Mouse (Mus musculus) kidney, postnatal 14 days (tissue): Measurements from ENCODE around the gene Cnih3.

Experiments used
- DNase-seq: peaks from one replicate; pipeline ENCODE4 v3.0.0; 2022; ENCODE audit warnings: mixed read lengths

Cnih3 gene

DNA sequence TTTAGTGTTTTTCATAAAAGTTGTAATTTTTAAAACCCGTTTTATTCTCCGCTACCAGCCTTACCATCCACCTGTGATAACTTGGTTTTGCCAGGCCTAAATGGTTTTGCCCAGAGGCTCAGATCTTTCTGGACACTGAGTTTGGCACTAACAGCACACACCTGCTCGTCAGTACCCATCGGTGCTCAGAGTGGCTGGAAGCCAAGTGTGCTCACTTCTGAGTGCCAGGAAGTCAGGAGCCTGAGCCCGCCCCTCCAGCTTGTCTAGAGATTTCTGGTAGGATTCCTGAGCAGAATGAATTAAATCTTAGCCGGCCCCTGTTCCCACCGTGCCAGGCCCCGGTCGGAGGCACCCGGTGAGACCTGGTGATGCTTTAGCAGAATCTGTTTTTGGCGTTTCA lies 54.9 kb downstream of the Cnih3 start:
- no peak for DNase-seq

DNA sequence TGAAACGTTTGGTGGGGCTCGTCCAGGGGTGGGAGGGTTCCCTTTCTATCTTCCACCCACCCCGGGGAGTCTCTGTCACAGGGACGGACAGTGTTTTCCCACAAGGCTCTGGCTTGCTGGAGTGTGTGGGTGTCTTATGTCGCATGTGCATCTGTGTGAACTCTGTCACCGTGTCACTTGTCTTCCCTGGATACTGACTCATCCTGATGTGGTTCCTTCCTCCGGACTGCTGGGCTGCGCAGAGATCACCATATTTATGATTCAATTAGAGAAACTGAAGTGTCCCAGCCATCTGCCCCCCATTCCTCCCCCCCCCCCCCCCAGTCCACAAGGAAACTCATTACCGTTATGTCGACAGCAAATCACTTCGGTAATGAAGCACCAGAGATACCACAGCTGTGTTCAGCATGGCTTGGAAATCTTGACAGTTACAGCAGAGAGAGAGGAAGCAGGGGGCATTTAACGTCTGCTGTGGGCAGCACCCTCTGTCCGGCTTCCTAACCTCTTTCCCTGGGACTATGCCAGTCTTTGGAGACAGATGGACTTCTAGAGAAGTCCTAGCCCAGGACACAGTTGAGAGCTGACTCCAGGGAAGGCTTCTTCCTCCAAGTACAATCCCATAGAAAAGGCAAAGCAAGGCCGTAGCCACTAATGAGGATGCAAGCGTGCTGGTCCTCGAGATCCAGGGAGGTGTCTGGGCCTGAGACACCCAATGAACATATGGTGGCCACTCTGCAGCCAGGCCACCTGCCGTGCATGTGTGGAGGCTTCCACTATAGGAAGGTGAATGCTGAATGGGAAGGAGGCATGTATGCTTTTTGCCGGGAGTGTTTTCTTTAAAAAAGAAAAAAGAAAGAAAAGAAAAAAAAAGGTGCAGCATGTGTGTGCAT lies 55.9 kb downstream of the Cnih3 start:
- DNase-seq: no peak

DNA sequence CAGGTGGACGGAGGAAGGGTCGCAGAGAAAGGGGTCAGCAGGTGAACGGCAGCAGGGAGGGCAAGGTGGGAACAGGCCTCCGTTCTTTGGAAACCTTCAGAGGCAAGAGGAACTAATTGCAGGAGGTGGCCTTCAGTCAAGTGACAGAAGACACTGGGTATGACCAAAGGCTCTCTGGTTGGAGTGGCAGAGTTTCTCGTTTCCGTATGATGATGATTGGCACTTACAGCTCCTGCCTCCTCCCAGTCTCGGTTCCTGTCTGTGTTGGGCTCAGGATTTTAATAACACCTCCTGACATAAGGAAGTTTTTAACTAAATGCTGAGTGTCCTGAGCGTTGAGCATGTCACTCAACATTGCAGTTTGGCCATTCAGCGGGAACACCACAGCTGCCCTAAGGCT lies 57.3 kb downstream of the Cnih3 start:
- DNase-seq: no peak

DNA sequence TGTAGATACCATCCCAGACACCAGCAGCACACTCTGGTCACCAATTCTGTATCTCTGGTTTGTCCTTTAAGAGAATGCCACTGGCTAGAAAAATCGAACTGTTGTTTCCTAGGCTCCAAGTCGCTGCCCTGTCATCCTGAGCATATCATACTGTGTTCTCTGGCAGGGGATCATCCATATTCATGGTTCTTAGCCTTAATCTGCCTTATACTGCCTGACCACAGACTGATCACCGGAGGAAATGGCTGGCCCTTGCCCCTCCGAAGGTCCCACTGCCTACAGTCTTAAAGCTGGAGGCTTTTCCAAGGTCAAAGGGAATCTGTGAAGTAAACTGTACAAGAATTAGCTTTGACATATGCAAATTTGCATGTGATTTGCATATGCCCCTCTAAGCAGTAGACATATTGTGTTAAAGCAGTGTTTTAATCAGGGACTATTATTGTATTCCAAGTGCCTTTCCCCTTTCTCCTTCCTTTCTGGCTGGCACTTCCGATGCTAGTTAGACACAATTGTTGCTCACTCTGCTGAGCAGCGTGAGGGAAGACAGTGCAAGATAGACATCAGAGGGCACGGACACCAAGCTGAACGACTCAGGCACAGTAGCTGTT lies 58.3 kb downstream of the Cnih3 start:
- no peak for DNase-seq

DNA sequence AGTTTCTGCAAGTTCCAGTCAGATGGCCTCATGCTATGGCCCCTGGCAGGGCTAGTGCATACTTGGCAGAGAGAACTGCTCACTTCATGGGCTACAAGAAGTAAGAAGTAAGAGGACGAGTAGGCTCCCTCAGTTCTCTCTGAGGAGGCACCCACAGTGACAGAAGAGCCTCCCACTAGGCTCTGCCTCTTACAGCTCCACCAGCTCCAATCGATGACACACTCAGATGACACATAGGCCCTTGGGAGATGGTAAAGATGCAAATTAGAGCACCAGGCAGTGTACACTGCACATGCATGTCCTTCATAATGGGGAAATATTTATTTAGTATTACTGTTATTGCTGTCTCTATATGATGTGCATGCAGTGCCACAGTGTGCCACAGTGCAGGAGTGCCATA lies 62.6 kb downstream of the Cnih3 start:
- no peak for DNase-seq

DNA sequence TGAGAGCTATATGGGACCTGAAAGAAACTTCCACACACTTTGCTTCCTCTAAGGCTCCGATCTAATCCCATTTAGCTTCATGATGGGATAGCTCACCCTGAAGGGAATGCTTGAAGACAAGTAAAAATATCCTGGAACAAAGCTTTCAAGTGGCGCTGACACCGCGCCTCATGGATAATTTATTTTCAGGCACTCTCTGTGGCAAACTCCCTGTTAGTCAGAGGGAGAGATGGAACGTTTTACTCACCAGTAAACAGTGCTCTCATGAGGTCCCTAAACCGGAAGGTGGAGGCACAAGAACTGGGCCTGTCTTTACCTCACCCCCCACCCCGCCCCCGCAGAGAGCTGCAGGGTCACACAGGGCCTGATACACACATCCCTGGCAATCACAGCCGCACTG lies 64.4 kb downstream of the Cnih3 start:
- no peak for DNase-seq

DNA sequence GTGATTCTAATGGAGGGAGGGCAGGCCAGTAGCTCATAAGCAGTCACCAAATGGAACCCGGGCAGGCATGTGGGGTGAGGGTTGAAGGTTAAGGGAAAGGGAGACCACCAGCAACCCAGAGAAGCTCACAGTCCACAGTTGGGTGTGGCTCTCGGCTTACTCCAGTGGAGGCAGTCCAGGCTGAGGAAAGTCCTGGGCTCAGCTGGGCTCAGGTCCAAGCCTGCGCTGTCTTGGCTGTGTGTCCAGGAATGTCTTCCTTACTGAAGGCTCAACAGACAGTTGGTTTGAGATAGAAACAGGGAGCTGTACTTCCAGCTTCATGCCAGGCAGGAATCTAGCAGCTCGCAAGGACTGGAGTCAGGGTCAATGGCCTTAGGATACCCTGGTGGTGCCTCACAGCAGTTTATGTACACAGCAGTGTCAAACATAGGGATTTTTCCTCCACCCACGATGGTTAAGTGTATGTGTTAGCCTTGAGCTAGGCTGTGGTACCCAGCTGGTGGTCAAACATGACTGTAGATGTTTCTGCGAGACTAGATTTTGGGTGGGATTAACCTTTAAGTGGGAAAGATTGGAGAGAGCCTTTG lies 65.6 kb downstream of the Cnih3 start:
- DNase-seq: peak; percentile 69

DNA sequence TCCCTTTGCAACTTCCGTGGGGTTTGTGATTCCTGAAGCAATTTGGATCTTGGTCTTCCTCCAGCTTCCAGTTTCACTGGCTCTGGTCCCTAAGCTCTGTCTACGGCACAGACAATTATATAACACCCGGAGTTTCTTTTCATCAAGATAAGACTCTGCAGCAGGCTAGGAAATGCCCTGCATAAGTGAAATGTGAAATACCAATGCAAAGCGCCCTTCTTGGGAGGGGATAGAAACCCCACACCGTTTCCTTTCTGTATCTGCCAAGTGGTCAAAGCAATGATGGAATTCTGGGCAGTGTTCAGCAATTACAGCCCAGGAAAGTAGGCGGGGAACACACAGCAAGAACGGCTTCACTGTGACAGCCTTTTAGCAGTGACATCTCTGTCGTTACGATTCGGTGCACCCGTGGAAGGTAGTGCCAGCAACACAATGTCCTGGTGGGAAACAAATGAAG lies 67.7 kb downstream of the Cnih3 start:
- DNase-seq: no peak

DNA sequence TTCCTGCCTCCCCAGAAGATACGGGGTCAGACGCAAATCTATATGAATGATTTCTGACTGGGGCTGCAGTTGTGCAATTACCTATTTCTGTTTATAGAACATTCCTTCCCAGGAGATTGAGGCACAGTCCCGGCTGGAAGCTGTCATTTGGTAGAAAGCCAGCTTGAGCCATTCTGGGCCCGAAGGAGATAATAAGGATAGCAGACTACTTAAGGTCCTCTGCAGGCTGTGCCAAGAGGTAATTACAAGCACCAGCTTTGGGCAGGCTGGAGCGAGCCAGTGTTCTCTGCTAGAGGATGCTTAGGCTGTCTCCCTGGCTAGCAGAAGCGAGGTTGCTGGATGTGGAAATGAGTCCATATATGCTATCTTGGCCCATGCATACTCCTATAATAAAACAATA lies 70.4 kb downstream of the Cnih3 start:
- DNase-seq: no peak

DNA sequence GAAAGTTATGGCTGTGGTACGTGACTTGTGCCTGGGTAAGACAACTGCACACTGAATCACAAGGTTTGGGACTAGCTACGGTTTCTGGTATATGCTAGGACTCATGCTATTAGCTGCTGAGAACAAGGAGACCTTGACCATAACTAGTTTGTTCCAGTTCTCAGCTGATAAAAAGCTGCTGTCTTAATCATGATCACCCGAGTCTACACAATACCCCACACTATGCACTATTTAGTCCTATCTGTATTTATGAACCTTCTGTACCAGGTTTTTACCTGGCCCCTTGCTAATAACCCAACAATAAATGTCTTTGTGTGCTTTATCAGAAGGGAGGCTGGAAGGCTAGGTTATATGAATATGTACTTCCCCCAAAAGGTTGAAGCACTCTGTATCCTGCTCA lies 72.5 kb downstream of the Cnih3 start:
- no peak for DNase-seq

DNA sequence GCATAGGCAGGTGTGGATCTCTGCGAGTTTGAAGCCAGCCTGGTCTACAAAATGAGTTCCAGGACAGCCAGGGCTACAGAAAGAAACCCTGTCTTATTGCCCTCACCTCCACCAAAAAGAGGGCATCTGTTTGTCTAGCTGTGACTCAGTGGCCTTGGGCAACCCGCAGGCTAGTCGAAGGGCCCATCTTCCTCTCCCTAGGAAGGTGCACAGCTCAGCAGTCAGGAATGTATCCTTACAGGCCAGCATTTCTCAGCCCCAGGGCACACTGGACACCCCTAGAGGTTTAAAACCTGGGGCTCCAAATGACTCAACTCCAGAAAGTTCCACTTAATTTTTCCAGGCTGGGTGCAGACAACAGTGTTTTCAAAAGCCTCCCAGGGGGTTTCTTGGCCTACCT lies 73.0 kb downstream of the Cnih3 start:
- DNase-seq: no peak

DNA sequence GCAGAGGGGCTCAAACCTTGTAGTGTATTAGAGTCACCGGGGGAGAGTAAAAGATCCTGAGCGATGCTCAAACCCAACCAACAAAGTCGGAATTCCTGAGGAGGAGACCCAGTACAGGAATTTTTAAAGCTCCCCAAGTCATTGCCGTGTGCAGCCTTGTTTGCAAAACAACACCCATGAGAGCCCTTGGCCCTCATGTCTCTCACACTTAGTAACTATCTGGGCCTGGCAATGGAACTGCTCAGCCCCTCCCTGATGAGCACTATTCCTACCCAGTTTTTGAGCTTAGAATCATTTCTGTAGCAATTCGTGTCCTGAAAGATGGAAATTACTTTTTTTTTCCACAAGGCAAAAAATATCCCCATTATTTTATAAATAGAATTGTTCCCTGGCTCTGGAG lies 74.0 kb downstream of the Cnih3 start:
- no peak for DNase-seq

DNA sequence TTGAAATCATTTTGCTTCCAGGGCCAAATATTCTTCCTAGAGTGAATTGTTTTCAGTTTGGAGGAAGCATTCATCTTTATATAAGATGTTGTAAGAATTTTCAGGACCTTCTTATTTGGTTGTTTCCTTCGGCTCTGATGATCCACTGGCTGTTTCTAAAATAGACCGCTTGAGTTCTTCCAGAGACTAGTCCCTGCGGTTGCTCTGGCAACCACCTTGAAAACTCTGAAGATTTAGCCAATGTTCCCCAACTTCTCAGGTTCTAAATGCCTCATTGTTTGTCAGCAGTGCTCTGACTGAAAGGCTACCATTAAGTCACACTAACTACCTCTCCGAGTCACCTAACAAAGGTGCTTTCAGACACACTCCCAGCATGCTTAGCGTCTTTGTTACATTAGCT lies 80.8 kb downstream of the Cnih3 start:
- no peak for DNase-seq

DNA sequence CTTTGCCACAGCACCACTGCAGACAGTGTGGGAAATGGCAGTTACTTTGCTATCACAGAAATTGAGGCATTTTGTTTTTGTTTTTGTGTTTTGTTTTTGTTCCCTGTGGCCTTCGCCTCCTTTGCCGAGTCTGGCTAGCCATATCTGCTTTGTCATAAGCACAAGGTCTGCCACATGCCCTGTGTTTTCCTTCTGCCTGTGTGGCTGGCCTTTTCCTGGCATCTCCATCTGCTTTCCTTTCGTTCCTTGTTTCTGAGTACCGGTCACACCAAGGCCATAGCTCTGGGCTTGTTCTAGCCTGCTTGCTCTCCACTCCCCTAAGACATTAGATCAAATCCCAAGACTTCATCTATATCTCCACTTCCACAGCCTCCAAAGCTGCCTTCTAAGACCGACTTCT lies 83.0 kb downstream of the Cnih3 start:
- DNase-seq: no peak

DNA sequence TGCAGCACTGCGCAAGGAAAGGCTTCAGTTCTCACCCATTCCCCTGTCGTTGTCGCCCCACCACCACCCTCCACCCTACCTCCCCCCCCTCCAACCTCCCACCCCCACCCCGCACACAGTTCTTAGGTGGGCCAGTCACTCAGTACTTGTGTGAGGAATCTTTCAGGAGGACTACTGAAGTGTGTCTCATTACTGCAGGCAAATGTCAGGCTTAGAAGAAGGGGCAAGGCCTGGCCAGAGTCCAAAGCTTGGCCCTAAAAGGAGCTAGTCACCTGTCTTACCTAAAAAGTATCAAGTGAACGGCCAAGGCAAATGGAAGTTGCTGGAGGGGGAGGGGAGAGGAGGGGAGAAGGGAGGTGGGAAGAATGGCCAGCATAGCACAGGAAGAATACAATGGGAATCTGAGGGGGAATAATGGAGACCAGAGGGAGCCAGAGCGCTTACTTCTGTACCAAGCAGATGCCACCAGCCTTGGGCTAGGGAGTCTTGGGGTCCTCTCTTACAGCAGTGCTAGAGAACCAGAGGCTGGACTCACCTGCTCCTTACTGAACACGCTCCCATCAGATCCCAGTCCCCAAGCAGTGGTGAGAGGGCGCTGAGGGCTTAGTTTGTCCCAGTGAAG lies 88.7 kb downstream of the Cnih3 start:
- peak; percentile 66 for DNase-seq

DNA sequence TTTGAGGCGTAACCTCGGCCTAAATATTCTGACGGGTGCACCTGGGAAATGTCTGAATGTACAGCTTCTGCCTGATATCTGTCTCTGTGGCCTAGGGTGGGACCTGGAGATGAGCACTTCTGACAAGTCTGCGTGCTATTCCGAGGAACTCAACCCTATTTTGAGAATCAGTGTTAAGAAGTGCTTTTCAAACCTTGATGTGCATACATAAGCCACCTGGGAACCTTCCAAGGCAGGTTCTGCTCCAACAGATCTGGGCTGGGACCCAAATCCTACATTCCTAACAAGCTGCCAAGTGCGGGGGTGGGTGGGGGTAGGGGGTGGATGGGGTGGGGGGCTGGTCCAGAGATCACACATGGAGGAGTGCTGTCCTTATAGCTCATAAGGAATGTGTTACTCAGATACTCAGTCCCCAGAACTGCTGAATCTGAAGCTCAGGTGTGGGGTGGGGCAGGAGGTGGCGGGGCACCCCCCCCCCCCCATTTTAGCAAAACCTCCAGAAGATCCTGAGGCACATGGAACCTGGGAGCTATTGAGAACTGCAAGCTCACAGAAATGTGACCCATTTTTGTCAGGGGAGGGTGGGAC lies 89.3 kb downstream of the Cnih3 start:
- DNase-seq: peak; percentile 72

DNA sequence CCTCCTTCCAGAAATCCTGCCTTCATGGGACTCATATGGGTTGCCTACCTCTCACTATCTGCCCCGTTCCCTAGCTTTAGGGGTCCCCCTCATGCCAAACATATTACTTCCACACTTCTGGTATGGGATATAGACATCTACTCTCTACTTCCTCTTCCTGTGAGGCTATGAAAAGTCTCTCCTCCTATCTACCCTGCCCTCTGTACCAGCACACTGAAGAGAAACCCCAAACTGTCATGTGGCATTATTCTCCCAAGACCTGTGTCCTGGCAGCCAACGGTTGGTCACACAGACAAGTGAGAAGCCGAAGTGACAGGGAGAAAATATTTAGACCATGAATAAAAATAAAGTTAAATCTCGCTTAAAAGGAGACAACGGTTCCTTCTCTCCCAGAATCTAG lies 92.6 kb downstream of the Cnih3 start:
- no peak for DNase-seq

DNA sequence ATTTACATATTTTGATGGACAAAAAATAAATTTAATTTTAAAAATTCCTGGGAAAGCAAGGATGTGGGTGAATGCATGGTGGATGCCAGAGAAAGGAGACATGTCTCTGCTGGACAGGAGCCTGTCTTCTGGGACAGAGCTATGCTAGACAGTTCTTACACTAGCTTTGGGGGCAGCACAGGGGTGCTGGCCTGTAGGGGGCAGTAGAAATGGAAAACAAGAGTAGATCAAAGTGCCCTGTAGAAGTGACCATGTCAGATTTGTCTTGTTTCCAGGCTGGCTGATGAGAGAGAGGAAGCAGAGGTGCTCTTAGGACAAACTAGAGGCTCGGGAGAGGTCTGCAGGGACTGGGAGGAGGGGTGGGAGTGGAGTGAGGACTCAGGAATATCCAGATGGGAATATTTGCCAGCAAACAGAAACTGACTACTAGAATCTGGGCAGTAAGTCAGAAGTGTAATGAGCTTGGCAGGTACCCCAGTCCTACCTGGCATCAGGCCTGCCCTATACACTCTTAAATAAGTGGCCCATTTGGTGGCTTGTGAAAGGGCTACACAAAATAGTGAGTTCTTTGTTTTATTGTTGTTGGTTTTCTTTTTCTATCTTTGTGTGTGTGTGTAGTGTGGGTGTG lies 93.3 kb downstream of the Cnih3 start:
- peak; percentile 59 for DNase-seq

DNA sequence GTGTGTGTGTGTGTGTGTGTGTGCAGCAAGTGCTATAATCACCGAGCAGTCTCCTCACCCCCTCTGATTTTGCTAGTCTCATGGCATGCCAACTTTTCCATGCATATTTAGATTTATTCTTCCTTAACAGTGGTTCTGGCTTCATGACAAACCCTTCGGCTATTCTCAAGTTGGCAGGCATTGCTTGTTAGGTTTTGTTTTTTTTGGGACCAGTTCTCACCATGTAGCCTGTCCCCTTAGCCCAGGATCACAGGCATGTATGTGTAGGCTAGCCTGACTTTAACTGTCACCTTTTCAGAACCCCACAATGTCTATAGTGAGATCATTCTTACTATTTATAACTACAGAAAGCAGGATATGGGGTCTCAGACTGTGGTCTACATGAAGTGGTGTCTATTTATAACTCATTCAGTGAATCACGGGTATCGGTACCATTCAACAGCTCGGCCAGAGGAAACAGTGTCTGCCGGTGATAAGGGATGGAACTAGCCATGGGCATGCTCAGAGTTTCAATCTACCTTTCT lies 94.2 kb downstream of the Cnih3 start:
- peak; percentile 54 for DNase-seq

DNA sequence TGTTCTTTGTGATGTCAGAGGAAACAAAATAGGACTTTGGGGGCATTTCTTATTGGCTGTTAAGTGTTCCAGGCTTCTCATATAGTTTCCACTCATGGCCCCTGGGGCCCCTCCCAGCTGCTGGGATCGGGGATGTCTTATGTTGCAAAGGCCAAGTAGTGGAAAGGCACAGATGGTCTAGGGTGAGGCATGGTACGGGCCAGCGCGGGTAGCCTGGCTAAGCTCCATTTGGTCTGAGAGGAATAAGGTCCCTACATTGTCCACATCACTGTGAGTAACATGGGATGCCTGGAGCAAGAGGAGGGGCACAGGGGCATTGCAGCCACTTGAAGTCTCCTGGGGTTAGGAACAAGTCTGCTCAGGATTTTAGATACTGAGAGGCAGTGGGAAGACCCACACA lies 95.1 kb downstream of the Cnih3 start:
- DNase-seq: no peak

DNA sequence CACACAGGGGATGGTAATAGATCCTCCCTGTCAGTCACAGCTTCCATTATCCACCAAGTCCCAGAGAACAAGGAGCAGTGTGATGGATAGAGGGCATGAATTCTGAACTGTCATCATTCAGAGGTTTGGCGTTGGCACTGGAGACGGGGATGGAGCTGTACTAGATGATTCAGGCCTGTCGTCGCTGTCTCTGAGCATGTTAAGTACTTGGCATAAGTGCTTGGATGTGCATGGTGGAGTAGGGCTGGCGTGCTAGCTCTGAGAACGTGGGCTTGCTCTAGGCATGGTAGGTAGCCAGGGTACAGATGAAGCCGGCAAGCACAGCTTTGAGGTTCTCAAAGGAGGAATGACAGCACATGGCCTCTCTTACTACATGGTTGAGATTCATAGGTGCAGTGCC lies 95.6 kb downstream of the Cnih3 start:
- no peak for DNase-seq

DNA sequence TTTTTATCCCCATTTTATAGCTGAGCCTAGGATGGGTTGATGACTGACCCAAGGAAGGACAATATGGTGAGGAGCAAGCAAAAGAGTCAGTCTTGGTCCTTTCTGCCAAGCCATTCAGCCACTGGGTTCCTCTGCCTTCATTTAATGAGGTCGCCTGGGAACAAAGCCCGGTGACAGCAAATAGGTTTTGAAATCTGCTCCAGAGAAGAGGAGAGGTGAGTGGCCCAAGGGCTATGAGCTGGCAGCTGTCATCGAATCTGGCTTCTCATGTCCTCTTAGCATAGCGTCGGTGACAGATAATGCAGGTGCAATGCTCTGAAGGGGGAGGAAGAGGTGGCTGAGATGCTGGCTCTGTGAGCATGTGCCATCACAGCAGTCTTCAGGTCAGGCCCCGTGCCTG lies 100.7 kb downstream of the Cnih3 start:
- DNase-seq: no peak

DNA sequence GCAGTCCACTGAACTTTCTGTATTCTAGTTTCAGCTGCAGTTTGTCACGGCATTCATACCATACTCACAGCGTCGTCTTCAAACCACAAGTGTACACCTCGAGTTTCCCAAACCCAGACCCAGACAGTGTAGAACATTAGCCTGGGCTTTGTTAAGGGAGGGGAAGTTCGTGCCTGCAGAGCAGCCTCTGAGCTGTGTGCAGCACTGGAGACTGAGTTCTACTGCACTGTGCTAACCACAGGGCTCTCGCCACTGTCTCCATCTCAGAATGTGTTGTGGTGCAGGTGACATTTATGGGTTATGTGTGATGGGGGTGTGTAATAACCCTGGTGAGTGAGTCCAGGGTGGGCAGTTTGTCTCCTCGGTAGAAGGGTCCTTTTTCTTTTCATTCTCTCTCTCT lies 104.5 kb downstream of the Cnih3 start:
- DNase-seq: no peak
